Mouse (Mus musculus): ENCODE measurements around the gene Lrrc56. TPM values are rescaled to one million over a fixed set of nuclear protein-coding genes. Genes with fewer than 3 reads are reported as not detected.
A peak's percentile ranks its signal among the peaks of the same experiment; 100 is the strongest.

Lrrc56 gene
- polyA plus RNA-seq, 1 experiment from 2014 or later = 7.1 TPM

GRCm38 (mm10) chr7:141219558-141220099 lies 25.7 kb downstream of the Lrrc56 start:
- Histone ChIP-seq H3K27me3 (ENCODE audit: control insufficient read depth, insufficient read depth, low read length) (no peaks in the 10 kb centered on the region), H3K36me3 (ENCODE audit: control insufficient read depth, insufficient read depth, low read length) (no peaks in the 10 kb centered on the region), H3K4me1 (ENCODE audit: control insufficient read depth, insufficient read depth, low read length) (peaks cover 65% of the 10 kb centered on the region), H3K9ac (ENCODE audit: low read length) (peak overlapping the region; percentile 80; the same call in 1 of the 2 replicates), H3K9me3 (replicated peaks; ENCODE audit: control insufficient read depth, low read length) (no peaks in the 10 kb centered on the region), H3K4me2 (ENCODE audit: low read depth, low read length) (peak overlapping the region; percentile 77; the same call in 1 of the 2 replicates), H3K27ac (ENCODE audit: low read length) (peak overlapping the region; percentile 96), H3K4me3 (replicated peaks; ENCODE audit: low read length) (no peak overlapping the region)
- WGBS = 74% methylated on average over 1 of the region's 1 CpGs
- no peak for ATAC-seq (ENCODE audit: insufficient read depth, low FRiP score)

GRCm38 (mm10) chr7:141220377-141220776 lies 26.4 kb downstream of the Lrrc56 start:
- Histone ChIP-seq H3K4me3 (replicated peaks; ENCODE audit: low read length) (peak overlapping the region; percentile 64), H3K27ac (ENCODE audit: low read length) (peak overlapping the region; percentile 96), H3K36me3 (ENCODE audit: control insufficient read depth, insufficient read depth, low read length) (no peaks in the 10 kb centered on the region), H3K27me3 (ENCODE audit: control insufficient read depth, insufficient read depth, low read length) (no peaks in the 10 kb centered on the region), H3K4me1 (ENCODE audit: control insufficient read depth, insufficient read depth, low read length) (peaks cover 58% of the 10 kb centered on the region), H3K9ac (ENCODE audit: low read length) (peak overlapping the region; percentile 80), H3K9me3 (replicated peaks; ENCODE audit: control insufficient read depth, low read length) (no peaks in the 10 kb centered on the region), H3K4me2 (ENCODE audit: low read depth, low read length) (peak overlapping the region; percentile 77)
- WGBS = 71% methylated on average over 1 of the region's 1 CpGs
- ATAC-seq (ENCODE audit: insufficient read depth, low FRiP score) = no peak

- peak overlapping the region; percentile 64 for H3K4me3 ChIP-seq (replicated peaks; ENCODE audit: low read length)
- peak overlapping the region; percentile 96 for H3K27ac ChIP-seq (ENCODE audit: low read length)
- peak overlapping the region; percentile 80 for H3K9ac ChIP-seq (ENCODE audit: low read length)
- 2% methylated on average over 44 of the region's 44 CpGs for WGBS
- ATAC-seq (ENCODE audit: insufficient read depth, low FRiP score) = peak; percentile 97
- H3K9me3 ChIP-seq (replicated peaks; ENCODE audit: control insufficient read depth, low read length) = no peaks in the 10 kb centered on the region
- no peaks in the 10 kb centered on the region for H3K36me3 ChIP-seq (ENCODE audit: control insufficient read depth, insufficient read depth, low read length)
- H3K27me3 ChIP-seq (ENCODE audit: control insufficient read depth, insufficient read depth, low read length) = no peaks in the 10 kb centered on the region
- peaks cover 54% of the 10 kb centered on the region for H3K4me1 ChIP-seq (ENCODE audit: control insufficient read depth, insufficient read depth, low read length)
- peak overlapping the region; percentile 77 for H3K4me2 ChIP-seq (ENCODE audit: low read depth, low read length)
Observed at GRCm38 (mm10) chr7:141221249-141222125, 27.5 kb downstream of the Lrrc56 start.

GRCm38 (mm10) chr7:141222126-141222467 lies 28.1 kb downstream of the Lrrc56 start:
- H3K27ac ChIP-seq (ENCODE audit: low read length) = peak overlapping the region; percentile 95
- peak overlapping the region; percentile 27 for H3K4me3 ChIP-seq (replicated peaks; ENCODE audit: low read length)
- 6% methylated on average over 8 of the region's 8 CpGs for WGBS
- ATAC-seq (ENCODE audit: insufficient read depth, low FRiP score) = no peak
- no peaks in the 10 kb centered on the region for H3K9me3 ChIP-seq (replicated peaks; ENCODE audit: control insufficient read depth, low read length)
- H3K4me2 ChIP-seq (ENCODE audit: low read depth, low read length) = peak overlapping the region; percentile 77
- no peaks in the 10 kb centered on the region for H3K36me3 ChIP-seq (ENCODE audit: control insufficient read depth, insufficient read depth, low read length)
- H3K4me1 ChIP-seq (ENCODE audit: control insufficient read depth, insufficient read depth, low read length) = peaks cover 49% of the 10 kb centered on the region
- H3K9ac ChIP-seq (ENCODE audit: low read length) = peak overlapping the region; percentile 66
- H3K27me3 ChIP-seq (ENCODE audit: control insufficient read depth, insufficient read depth, low read length) = no peaks in the 10 kb centered on the region

- Histone ChIP-seq H3K27me3 (ENCODE audit: control insufficient read depth, insufficient read depth, low read length) (no peaks in the 10 kb centered on the region), H3K4me3 (replicated peaks; ENCODE audit: low read length) (no peak overlapping the region), H3K4me2 (ENCODE audit: low read depth, low read length) (0 out of 2 replicates have a peak overlapping the region, but pooled peaks have one; percentile 77), H3K9ac (ENCODE audit: low read length) (peak overlapping the region; percentile 66), H3K9me3 (replicated peaks; ENCODE audit: control insufficient read depth, low read length) (no peaks in the 10 kb centered on the region), H3K27ac (ENCODE audit: low read length) (peak overlapping the region; percentile 95), H3K36me3 (ENCODE audit: control insufficient read depth, insufficient read depth, low read length) (no peaks in the 10 kb centered on the region), H3K4me1 (ENCODE audit: control insufficient read depth, insufficient read depth, low read length) (peaks cover 42% of the 10 kb centered on the region)
- 71% methylated on average over 4 of the region's 4 CpGs for WGBS
- no peak for ATAC-seq (ENCODE audit: insufficient read depth, low FRiP score)
Observed at GRCm38 (mm10) chr7:141222696-141223215, 28.8 kb downstream of the Lrrc56 start.

- no peaks in the 10 kb centered on the region for H3K27me3 ChIP-seq (ENCODE audit: control insufficient read depth, insufficient read depth, low read length)
- no peak for ATAC-seq (ENCODE audit: insufficient read depth, low FRiP score)
- no peak overlapping the region for H3K4me3 ChIP-seq (replicated peaks; ENCODE audit: low read length)
- no peak overlapping the region for H3K27ac ChIP-seq (ENCODE audit: low read length)
- no peaks in the 10 kb centered on the region for H3K9me3 ChIP-seq (replicated peaks; ENCODE audit: control insufficient read depth, low read length)
- peaks cover 3% of the 10 kb centered on the region; the same call in 1 of the 2 replicates for H3K36me3 ChIP-seq (ENCODE audit: control insufficient read depth, insufficient read depth, low read length)
- H3K4me2 ChIP-seq (ENCODE audit: low read depth, low read length) = no peak overlapping the region
- H3K9ac ChIP-seq (ENCODE audit: low read length) = no peak overlapping the region
- peaks cover 28% of the 10 kb centered on the region for H3K4me1 ChIP-seq (ENCODE audit: control insufficient read depth, insufficient read depth, low read length)
- WGBS = 79% methylated on average over 6 of the region's 6 CpGs
Observed at GRCm38 (mm10) chr7:141226535-141226934, 32.6 kb downstream of the Lrrc56 start.

- peaks cover 16% of the 10 kb centered on the region; the same call in 1 of the 2 replicates for H3K36me3 ChIP-seq (ENCODE audit: control insufficient read depth, insufficient read depth, low read length)
- ATAC-seq (ENCODE audit: insufficient read depth, low FRiP score) = no peak
- no peaks in the 10 kb centered on the region for H3K9me3 ChIP-seq (replicated peaks; ENCODE audit: control insufficient read depth, low read length)
- peaks cover 20% of the 10 kb centered on the region for H3K4me1 ChIP-seq (ENCODE audit: control insufficient read depth, insufficient read depth, low read length)
- no peaks in the 10 kb centered on the region for H3K27me3 ChIP-seq (ENCODE audit: control insufficient read depth, insufficient read depth, low read length)
- peak overlapping the region; percentile 97; the same call in 1 of the 2 replicates for H3K9ac ChIP-seq (ENCODE audit: low read length)
- H3K4me3 ChIP-seq (replicated peaks; ENCODE audit: low read length) = no peak overlapping the region
- 0 out of 2 replicates have a peak overlapping the region, but pooled peaks have one; percentile 22 for H3K4me2 ChIP-seq (ENCODE audit: low read depth, low read length)
- no peak overlapping the region for H3K27ac ChIP-seq (ENCODE audit: low read length)
- WGBS = 77% methylated on average over 4 of the region's 4 CpGs
Observed at GRCm38 (mm10) chr7:141227796-141228195, 33.8 kb downstream of the Lrrc56 start.

GRCm38 (mm10) chr7:141228279-141229067 lies 34.5 kb downstream of the Lrrc56 start, which contains the start of gene Phrf1:
TSS of gene Phrf1 (plus strand) at chr7:141228784.
- peak within 1 kb of the TSS; percentile 92 for H3K4me3 ChIP-seq (replicated peaks; ENCODE audit: low read length)
- peaks cover 21% of the 10 kb centered on the region; the same call in 1 of the 2 replicates for H3K36me3 ChIP-seq (ENCODE audit: control insufficient read depth, insufficient read depth, low read length)
- peak within 1 kb of the TSS; percentile 85 for H3K4me2 ChIP-seq (ENCODE audit: low read depth, low read length)
- H3K9me3 ChIP-seq (replicated peaks; ENCODE audit: control insufficient read depth, low read length) = no peaks in the 10 kb centered on the region
- H3K27ac ChIP-seq (ENCODE audit: low read length) = peak within 1 kb of the TSS; percentile 84
- peak; percentile 93 for ATAC-seq (ENCODE audit: insufficient read depth, low FRiP score)
- H3K27me3 ChIP-seq (ENCODE audit: control insufficient read depth, insufficient read depth, low read length) = no peaks in the 10 kb centered on the region
- H3K4me1 ChIP-seq (ENCODE audit: control insufficient read depth, insufficient read depth, low read length) = peaks cover 16% of the 10 kb centered on the region
- H3K9ac ChIP-seq (ENCODE audit: low read length) = peak within 1 kb of the TSS; percentile 97
- WGBS = under 1% methylated on average over 76 of the region's 76 CpGs
